Mouse (Mus musculus): ENCODE data around the gene Fam184b.
A peak's percentile ranks its signal among the peaks of the same experiment; 100 is the strongest.

Fam184b gene

GRCm38 (mm10) chr5:45595363-45596039, 43.9 kb downstream of the Fam184b start:
- DNase-seq (ENCODE audit: low read depth), result no peak

GRCm38 (mm10) chr5:45593276-45593675, 46.1 kb downstream of the Fam184b start:
- no peak for DNase-seq (ENCODE audit: low read depth)

GRCm38 (mm10) chr5:45590094-45590493, 49.3 kb downstream of the Fam184b start:
- DNase-seq (ENCODE audit: low read depth), result no peak

- DNase-seq (ENCODE audit: low read depth), result no peak
These were observed 54.8 kb downstream of the Fam184b start for GRCm38 (mm10) chr5:45584601-45585000.

GRCm38 (mm10) chr5:45580279-45580678, 59.1 kb downstream of the Fam184b start:
- no peak for DNase-seq (ENCODE audit: low read depth)

GRCm38 (mm10) chr5:45577376-45577775, 62.0 kb downstream of the Fam184b start:
- DNase-seq (ENCODE audit: low read depth), result no peak

GRCm38 (mm10) chr5:45576716-45577115, 62.7 kb downstream of the Fam184b start:
- no peak for DNase-seq (ENCODE audit: low read depth)

GRCm38 (mm10) chr5:45572816-45573215, 66.6 kb downstream of the Fam184b start:
- no peak for DNase-seq (ENCODE audit: low read depth)

GRCm38 (mm10) chr5:45565829-45566228, 73.6 kb downstream of the Fam184b start:
- no peak for DNase-seq (ENCODE audit: low read depth)

- no peak for DNase-seq (ENCODE audit: low read depth)
These were observed 75.4 kb downstream of the Fam184b start for GRCm38 (mm10) chr5:45564054-45564453.

- no peak for DNase-seq (ENCODE audit: low read depth)
These were observed 89.8 kb downstream of the Fam184b start for GRCm38 (mm10) chr5:45549586-45549985.

- no peak for DNase-seq (ENCODE audit: low read depth)
These were observed 96.0 kb downstream of the Fam184b start for GRCm38 (mm10) chr5:45543374-45543773.

GRCm38 (mm10) chr5:45539502-45539901, 99.9 kb downstream of the Fam184b start:
- no peak for DNase-seq (ENCODE audit: low read depth)

GRCm38 (mm10) chr5:45535177-45535576, 104.2 kb downstream of the Fam184b start:
- no peak for DNase-seq (ENCODE audit: low read depth)

- peak; percentile 70 for DNase-seq (ENCODE audit: low read depth)
These were observed 104.9 kb downstream of the Fam184b start for GRCm38 (mm10) chr5:45534319-45535098.

GRCm38 (mm10) chr5:45529696-45530095, 109.7 kb downstream of the Fam184b start:
- DNase-seq (ENCODE audit: low read depth), result no peak

GRCm38 (mm10) chr5:45526338-45526737, 113.1 kb downstream of the Fam184b start:
- no peak for DNase-seq (ENCODE audit: low read depth)

- no peak for DNase-seq (ENCODE audit: low read depth)
These were observed 114.3 kb downstream of the Fam184b start for GRCm38 (mm10) chr5:45525101-45525500.

- no peak for DNase-seq (ENCODE audit: low read depth)
These were observed 117.8 kb downstream of the Fam184b start for GRCm38 (mm10) chr5:45521601-45522000.

- DNase-seq (ENCODE audit: low read depth), result no peak
These were observed 118.7 kb downstream of the Fam184b start for GRCm38 (mm10) chr5:45520809-45521110.

- peak; percentile 72 for DNase-seq (ENCODE audit: low read depth)
These were observed 119.2 kb downstream of the Fam184b start, which contains the start of gene Med28 for GRCm38 (mm10) chr5:45519960-45520808. Med28 (plus strand) TSS chr5:45520229.

GRCm38 (mm10) chr5:45515151-45515743, 124.2 kb downstream of the Fam184b start:
- DNase-seq (ENCODE audit: low read depth), result no peak

Data from c-Kit-positive CD71-negative TER-119-negative erythroid progenitor cells, embryonic 14.5 days (primary cell).